In the genomic region with DNA sequence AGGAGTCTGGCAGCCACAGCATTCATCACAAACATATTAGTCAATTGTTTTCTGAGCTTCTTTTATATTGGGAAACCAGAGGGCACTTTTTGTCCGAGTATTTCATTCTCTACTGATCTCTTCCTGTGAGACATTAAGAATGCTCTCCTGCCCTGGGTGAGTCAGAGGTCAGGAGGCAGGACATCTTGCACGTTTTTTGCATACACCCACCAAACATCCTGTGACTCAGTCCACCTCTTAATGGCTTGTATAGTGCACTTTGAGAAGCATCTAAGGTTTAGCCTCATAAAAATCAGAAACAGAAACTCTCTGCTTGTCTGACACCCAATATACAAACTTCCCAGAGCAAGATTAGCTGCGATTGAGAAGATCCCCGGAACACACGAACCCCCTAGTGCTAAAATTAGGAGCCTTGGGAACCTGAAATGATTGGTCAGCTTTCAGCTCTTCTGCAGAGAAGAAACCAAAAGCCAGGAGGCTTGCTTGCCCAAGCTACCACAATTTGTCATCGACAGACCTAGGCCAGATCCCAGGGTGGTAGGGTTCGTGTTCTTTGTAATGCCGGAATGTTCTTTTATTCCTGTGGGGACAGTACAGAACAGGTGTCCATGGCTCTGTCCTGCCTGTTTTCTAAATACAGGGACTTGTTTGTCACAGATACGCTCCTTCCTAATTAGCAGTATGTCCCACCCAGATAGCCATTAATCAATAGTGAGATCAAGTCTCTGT, we compare ENCODE assay signal across 8 mouse cellular contexts. TPM values are rescaled to one million over a fixed set of nuclear protein-coding genes. Genes with fewer than 3 reads are reported as not detected.
DNase-seq lines count a peak whose midpoint lies in the region; ATAC-seq and TF ChIP-seq lines count a peak whose summit lies in the region.

No protein-coding gene starts in this region.

- H3K4me3 ChIP-seq in neural tube, embryonic 13.5 days: no peak overlapping the region
- no peak overlapping the region for H3K4me3 ChIP-seq in cortical plate, adult 2 months (ENCODE audit: insufficient read depth, low read length)
- no peak overlapping the region for H3K4me3 ChIP-seq in liver, embryonic 11.5 days (ENCODE audit: low read depth, low read length)
- no peak overlapping the region for H3K4me3 ChIP-seq in small intestine, adult 2 months (ENCODE audit: low read depth, low read length)

- no peaks in the 10 kb centered on the region for H3K9me3 ChIP-seq in neural tube, embryonic 13.5 days
- H3K9me3 ChIP-seq in liver, embryonic 11.5 days (ENCODE audit: control insufficient read depth, low read length): no peaks in the 10 kb centered on the region

- no peak overlapping the region for H3K27ac ChIP-seq in neural tube, embryonic 13.5 days (replicated peaks)
- peak overlapping the region; percentile 94 for H3K27ac ChIP-seq in cortical plate, adult 2 months (ENCODE audit: insufficient read depth, low read length)
- H3K27ac ChIP-seq in liver, embryonic 11.5 days (ENCODE audit: low read depth, low read length): 0 out of 2 replicates have a peak overlapping the region, but pooled peaks have one; percentile 28
- H3K27ac ChIP-seq in small intestine, adult 2 months (ENCODE audit: insufficient read depth, low read depth, low read length): peak overlapping the region; percentile 81

- no peak for TF ChIP-seq CTCF in cortical plate, adult 2 months (IDR thresholded peaks at IDR 0.05; ENCODE audit: extremely low read depth, insufficient read depth, low read length)
- no peak for TF ChIP-seq CTCF in small intestine, adult 2 months (IDR thresholded peaks at IDR 0.05; ENCODE audit: extremely low read depth, insufficient read length, insufficient replicate concordance, low read depth, low read length)

- H3K36me3 ChIP-seq in neural tube, embryonic 13.5 days: no peaks in the 10 kb centered on the region
- no peaks in the 10 kb centered on the region for H3K36me3 ChIP-seq in liver, embryonic 11.5 days (ENCODE audit: control insufficient read depth, insufficient read depth, low read length)
- no peaks in the 10 kb centered on the region for H3K36me3 ChIP-seq in small intestine, adult 2 months (ENCODE audit: control insufficient read depth, insufficient read depth, low read length)

- ATAC-seq in neural tube, embryonic 13.5 days (ENCODE audit: low read depth): peak; percentile 59
- 0 out of 2 replicates have a peak, but pooled peaks have one; percentile 8 for ATAC-seq in liver, embryonic 11.5 days (replicated peaks; ENCODE audit: low FRiP score)

- H3K9ac ChIP-seq in neural tube, embryonic 13.5 days: no peak overlapping the region
- peak overlapping the region; percentile 12; the same call in 1 of the 2 replicates for H3K9ac ChIP-seq in liver, embryonic 11.5 days (ENCODE audit: low read depth, low read length)

- WGBS in neural tube, embryonic 13.5 days: 45% methylated on average over 9 of the region's 9 CpGs
- 56% methylated on average over 9 of the region's 9 CpGs for WGBS in liver, embryonic 11.5 days
- 51% methylated on average over 9 of the region's 9 CpGs for WGBS in small intestine, adult 2 months

- no peak overlapping the region; the same call in 1 of the 2 replicates for H3K4me2 ChIP-seq in neural tube, embryonic 13.5 days
- no peak overlapping the region for H3K4me2 ChIP-seq in liver, embryonic 11.5 days

- H3K27me3 ChIP-seq in neural tube, embryonic 13.5 days: no peaks in the 10 kb centered on the region
- no peaks in the 10 kb centered on the region for H3K27me3 ChIP-seq in liver, embryonic 11.5 days (replicated peaks; ENCODE audit: control insufficient read depth, insufficient read depth, low read length)
- no peaks in the 10 kb centered on the region for H3K27me3 ChIP-seq in small intestine, adult 2 months (ENCODE audit: control insufficient read depth, insufficient read depth, low read length)

- peaks cover 13% of the 10 kb centered on the region for H3K4me1 ChIP-seq in neural tube, embryonic 13.5 days (replicated peaks)
- peaks cover 1% of the 10 kb centered on the region; the same call in 1 of the 2 replicates for H3K4me1 ChIP-seq in cortical plate, adult 2 months (ENCODE audit: control insufficient read depth, insufficient read depth, low read length)
- H3K4me1 ChIP-seq in liver, embryonic 11.5 days (replicated peaks; ENCODE audit: control insufficient read depth, insufficient read depth, low read length): peaks cover 13% of the 10 kb centered on the region
- H3K4me1 ChIP-seq in small intestine, adult 2 months (ENCODE audit: control insufficient read depth, insufficient read depth, insufficient read length, low read length): peaks cover 20% of the 10 kb centered on the region; the same call in 1 of the 2 replicates

- DNase-seq in neural tube, embryonic 10.5 days (ENCODE audit: extremely low spot score, low spot score): no peak
- DNase-seq in liver, embryonic 11.5 days (ENCODE audit: low spot score): no peak
- no peak for DNase-seq in layer of hippocampus, postnatal 10 days (ENCODE audit: low spot score in 2 of 2)
- no peak for DNase-seq in layer of hippocampus, adult 18-20 months (ENCODE audit: low spot score in 2 of 2)
- no peak for DNase-seq in embryo, embryonic 10 days (ENCODE audit: low spot score)

- no peak for TF ChIP-seq POLR2A in cortical plate, adult 2 months (IDR thresholded peaks at IDR 0.05; ENCODE audit: extremely low read depth, insufficient read depth, low read length)
- no peak for TF ChIP-seq POLR2A in small intestine, adult 2 months (IDR thresholded peaks at IDR 0.05; ENCODE audit: low read depth, low read length)

RNA-seq across cellular contexts. Expression of a gene that starts 35.9 kb away (rescaled TPM):
- 35.9 and 39.8 TPM in 2 replicates for polyA plus RNA-seq in neural tube, embryonic 13.5 days (2015; fragmentation: Nextera tagmentation; extraction: Ambion mirVana)
- 33.0 and 33.1 TPM in 2 replicates for polyA plus RNA-seq in cortical plate, adult 2 months (2012; rRNA removed)
- 59.4 and 60.0 TPM in 2 replicates for polyA plus RNA-seq in liver, embryonic 11.5 days (2014; fragmentation: Nextera tagmentation; extraction: Ambion mirVana)
- 3.5 and 6.7 TPM in 2 replicates for polyA plus RNA-seq in small intestine, adult 2 months (2012; rRNA removed)
- 10 to 100 TPM; 87.0 to 87.2 TPM for total RNA-seq in layer of hippocampus, postnatal 10 days (2021)
- total RNA-seq in layer of hippocampus, adult 18-20 months (2021): 10 to 100 TPM; 80.0 to 81.2 TPM
